Mouse (Mus musculus) cerebellum, postnatal 36 days (tissue): ENCODE results near the gene Eno4.

Source experiments
- DNase-seq, 2 experiments: peaks; one replicate each; pipeline ENCODE4 v3.0.0; 2021 to 2022; ENCODE audit warnings: mixed read lengths in 2 of 2

Gene Eno4

GRCm38 (mm10) chr19:58975216-58975863, 32.1 kb downstream of the Eno4 start:
- no peak for DNase-seq

DNA sequence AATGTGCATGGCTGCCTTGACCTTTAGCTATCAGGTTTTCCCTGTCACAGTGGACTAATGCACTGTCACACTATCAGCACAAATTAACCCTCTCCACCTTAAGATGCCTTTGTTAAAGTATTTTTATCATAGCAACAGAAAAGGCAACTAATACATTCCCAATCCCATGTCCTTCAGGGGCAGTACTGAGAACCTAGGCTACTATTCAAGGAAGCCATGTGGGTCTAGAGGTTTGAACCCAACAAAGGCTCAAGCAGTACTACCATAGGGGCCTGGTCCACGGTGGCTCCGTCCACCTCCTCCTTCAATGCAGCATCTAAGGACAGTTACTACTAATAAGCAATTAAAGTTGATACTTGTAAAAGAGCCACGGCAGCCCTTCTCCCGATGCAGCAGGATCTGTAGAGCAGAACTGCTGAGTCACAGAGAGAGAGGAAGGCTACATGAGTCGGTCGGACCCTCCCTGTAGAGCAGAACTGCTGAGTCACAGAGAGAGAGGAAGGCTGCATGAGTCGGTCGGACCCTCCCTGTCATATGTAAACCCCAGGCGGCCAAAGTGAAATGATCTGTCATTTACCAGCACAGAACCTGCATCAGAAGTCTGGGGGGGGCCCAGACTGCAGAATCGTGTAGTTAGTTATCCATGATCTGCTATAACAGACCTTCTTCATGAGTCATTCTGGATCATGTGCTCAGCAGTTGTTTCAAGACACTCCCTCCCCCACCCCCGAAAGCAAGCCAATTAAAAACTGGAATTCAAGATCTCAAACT, 35.4 kb downstream of the Eno4 start:
- no peak for DNase-seq

GRCm38 (mm10) chr19:58979436-58980055, 36.3 kb downstream of the Eno4 start:
- peak; percentile 29 to 32 for DNase-seq

DNA sequence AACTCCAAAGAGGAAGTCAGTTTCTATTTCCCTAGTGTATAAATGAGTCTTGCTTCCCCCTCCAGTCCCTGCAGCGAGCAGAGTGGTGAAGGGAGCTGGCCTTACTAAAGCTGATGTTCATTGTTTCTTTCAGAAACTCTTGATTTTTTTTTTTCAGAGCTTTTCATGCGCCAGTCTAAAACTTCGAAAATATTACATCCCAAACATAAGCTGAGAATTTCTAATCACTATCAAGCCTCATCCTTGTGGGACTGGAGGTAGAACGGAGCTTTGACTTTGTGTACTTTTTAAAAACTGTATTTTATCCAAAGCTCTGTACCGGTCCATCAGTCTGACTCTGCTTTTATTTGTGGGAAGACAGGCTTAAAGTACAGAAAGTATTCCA, 36.8 kb downstream of the Eno4 start:
- no peak for DNase-seq

- DNase-seq, result no peak
Measured at GRCm38 (mm10) chr19:58981571-58981970, 38.3 kb downstream of the Eno4 start.

DNA sequence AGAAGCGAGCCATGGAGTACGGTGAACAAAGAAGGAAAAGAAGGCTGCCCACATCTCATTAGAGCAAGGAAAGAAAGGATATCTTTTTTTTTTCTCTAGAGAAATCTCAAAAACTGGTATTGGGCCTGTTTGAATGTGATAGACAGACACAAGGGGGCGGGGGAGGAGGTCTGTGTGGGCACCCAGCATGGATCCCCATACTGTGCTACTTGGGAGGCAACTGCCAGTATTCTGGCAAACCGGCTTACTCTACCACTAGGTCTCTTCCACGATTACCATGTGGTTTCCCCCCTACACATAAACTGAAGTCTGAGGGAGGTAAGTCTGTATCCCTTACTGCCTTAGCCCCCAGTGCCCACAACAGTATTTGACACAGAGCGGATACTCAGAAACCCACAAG, 59.6 kb downstream of the Eno4 start:
- DNase-seq, result no peak

- no peak for DNase-seq
Measured at GRCm38 (mm10) chr19:59006577-59007340, 63.5 kb downstream of the Eno4 start.

GRCm38 (mm10) chr19:59010802-59011201, 67.6 kb downstream of the Eno4 start:
- DNase-seq, result no peak
